Mouse (Mus musculus) kidney, adult 2 months (tissue): ENCODE data around the gene Hikeshi.

Source experiments
- CTCF ChIP-seq: fragments of 200-500 bp; conservative IDR thresholded peaks from 2 replicates; pipeline ENCODE4 v1.5.1; 2011; ENCODE audit warnings: low read depth, mild to moderate bottlenecking, control low read depth, low read length, moderate library complexity, mixed read lengths; ENCODE audit not compliant: insufficient read depth, insufficient read length
- POLR2A ChIP-seq: fragments of 200-500 bp; IDR thresholded peaks from one replicate; pipeline ENCODE4 v1.6.1; 2011; ENCODE audit warnings: low read depth, low read length, control low read depth

GRCm38 (mm10) chr7:89954261-89954660 is 13.3 kb upstream of the Hikeshi start:
- no peak for TF ChIP-seq CTCF
- no peak for TF ChIP-seq POLR2A
